Mouse (Mus musculus) neural tube, embryonic 11.5 days (tissue): ENCODE data around the gene Nop2. TPM values are rescaled to one million over a fixed set of nuclear protein-coding genes. Genes with fewer than 3 reads are reported as not detected.

Source experiments
- ATAC-seq: fragments of 200-750 bp; cut with Nextera tagmentation; 2 replicates; pipeline ENCODE4 v1.8.0; 2017; ENCODE audit warnings: moderate number of reproducible peaks, mild to moderate bottlenecking, moderate TSS enrichment, moderate library complexity; ENCODE audit not compliant: insufficient read depth, low FRiP score, low TSS enrichment
- DNase-seq: peaks from one replicate; pipeline ENCODE4 v3.0.0-alpha.2; 2015; ENCODE audit warnings: low spot score
- H3K27ac ChIP-seq: fragments of 300-500 bp; sonication (generic); 2 replicates; pipeline ENCODE4 v1.5.1; 2014; ENCODE audit warnings: low read depth, mild to moderate bottlenecking, low read length
- H3K27me3 ChIP-seq: fragments of 300-500 bp; sonication (generic); 2 replicates; pipeline ENCODE4 v1.6.1; 2014; ENCODE audit warnings: mild to moderate bottlenecking, low read length, mixed read lengths; ENCODE audit not compliant: control insufficient read depth, insufficient read depth
- H3K36me3 ChIP-seq: fragments of 300-500 bp; sonication (generic); 2 replicates; pipeline ENCODE4 v1.6.1; 2014; ENCODE audit warnings: mild to moderate bottlenecking, low read length, moderate library complexity, mixed read lengths; ENCODE audit not compliant: control insufficient read depth, insufficient read depth
- H3K4me1 ChIP-seq: fragments of 300-500 bp; sonication (generic); 2 replicates; pipeline ENCODE4 v1.6.1; 2014; ENCODE audit warnings: low read length, mixed read lengths; ENCODE audit not compliant: control insufficient read depth, insufficient read depth
- H3K4me2 ChIP-seq: fragments of 300-500 bp; sonication (generic); 2 replicates; pipeline ENCODE4 v1.6.1; 2014; ENCODE audit warnings: low read depth, mild to moderate bottlenecking, moderate library complexity
- H3K4me3 ChIP-seq: fragments of 300-500 bp; sonication (generic); 2 replicates; pipeline ENCODE4 v1.5.1; 2014; ENCODE audit warnings: low read depth, low read length
- H3K9ac ChIP-seq: fragments of 300-500 bp; sonication (generic); 2 replicates; pipeline ENCODE4 v1.6.1; 2014; ENCODE audit warnings: mild to moderate bottlenecking, low read length
- H3K9me3 ChIP-seq: fragments of 300-500 bp; sonication (generic); 2 replicates; pipeline ENCODE4 v1.6.1; 2016; ENCODE audit warnings: low read length; ENCODE audit not compliant: control insufficient read depth
- WGBS: fragments of 180-500 bp; shearing (Covaris S2); extraction: QIAGEN DNeasy Blood & Tissue Kit; methylation state at CpG from one replicate; pipeline ENCODE4 v1.1.7; 2014; 5-methylcytosine and 5-hydroxymethylcytosine counted together
- polyA plus RNA-seq: library from polyadenylated mRNA; unstranded; fragments of >200 nt; fragmentation: Nextera tagmentation; extraction: Ambion mirVana; gene quantifications from 2 replicates; pipeline ENCODE4 v1.2.1, GENCODE M21; 2014

Gene Nop2
- polyA plus RNA-seq, 1 experiment from 2014 or later: 63.4 TPM

GRCm38 (mm10) chr6:125092372-125092771 lies 39.3 kb upstream of the Nop2 start:
- Histone ChIP-seq H3K27me3 (no peaks in the 10 kb centered on the region), H3K9ac (no peak overlapping the region), H3K9me3 (no peaks in the 10 kb centered on the region), H3K4me1 (peaks cover 18% of the 10 kb centered on the region), H3K4me3 (no peak overlapping the region), H3K4me2 (no peak overlapping the region), H3K27ac (no peak overlapping the region), H3K36me3 (no peaks in the 10 kb centered on the region)
- ATAC-seq: no peak
- 91% methylated on average over 5 of the region's 5 CpGs for WGBS
- DNase-seq: no peak

GRCm38 (mm10) chr6:125094843-125095242 lies 36.9 kb upstream of the Nop2 start:
- no peaks in the 10 kb centered on the region for H3K36me3 ChIP-seq
- DNase-seq: no peak
- H3K4me1 ChIP-seq: peaks cover 36% of the 10 kb centered on the region
- no peaks in the 10 kb centered on the region for H3K27me3 ChIP-seq
- H3K4me3 ChIP-seq: no peak overlapping the region
- no peak; the same call in 1 of the 2 replicates for ATAC-seq
- 66% methylated on average over 3 of the region's 3 CpGs for WGBS
- no peaks in the 10 kb centered on the region for H3K9me3 ChIP-seq
- no peak overlapping the region for H3K9ac ChIP-seq
- H3K4me2 ChIP-seq: no peak overlapping the region; the same call in 1 of the 2 replicates
- no peak overlapping the region for H3K27ac ChIP-seq

DNA sequence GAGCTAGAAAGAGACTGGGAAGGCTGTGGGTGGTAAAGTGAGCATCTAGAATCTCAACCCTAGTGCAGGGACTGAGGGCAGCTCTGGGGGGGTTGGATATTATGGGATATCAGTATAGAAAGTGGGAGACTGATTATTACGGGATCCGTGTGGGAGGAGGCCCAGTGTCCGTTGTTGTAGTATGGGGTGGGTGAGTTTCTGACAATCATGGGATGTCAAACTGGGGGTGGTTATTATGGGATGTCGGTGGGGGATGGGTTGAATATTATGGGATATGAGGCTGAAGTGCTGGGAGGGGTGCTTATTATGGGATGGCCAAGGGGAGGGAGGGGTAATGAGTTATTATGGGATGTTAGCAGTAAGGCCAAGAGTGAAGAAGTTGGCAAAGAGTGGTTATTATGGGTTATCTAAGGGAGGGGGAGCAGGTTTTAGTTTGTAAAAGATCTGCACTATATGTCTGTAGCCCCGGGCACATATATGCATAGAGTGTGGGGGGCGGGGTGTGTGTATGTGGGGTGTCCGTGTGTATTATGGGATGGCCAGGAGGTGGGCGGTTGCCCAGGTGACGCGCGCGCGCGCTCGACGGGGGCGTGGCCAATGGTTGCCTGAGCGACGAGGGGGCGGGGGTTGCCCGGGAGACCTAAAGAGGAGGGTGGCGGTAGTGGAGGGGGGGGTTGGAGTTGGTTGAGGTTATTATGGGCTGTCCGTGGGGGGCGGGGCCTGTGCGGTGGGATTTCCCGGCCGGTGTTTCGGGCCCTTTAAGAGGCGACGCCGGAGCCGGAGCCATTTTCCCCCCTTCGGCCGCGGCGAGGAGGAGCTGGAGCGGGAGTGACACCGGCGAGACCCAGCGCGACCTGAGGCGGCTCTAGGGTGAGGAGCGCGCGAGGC lies 36.1 kb upstream of the Nop2 start, which contains the start of gene Chd4:
Chd4 (plus strand) TSS at position 591 of the 888 bp plus-strand sequence.
- H3K9ac ChIP-seq: peak within 1 kb of the TSS; percentile 83
- DNase-seq: peak; percentile 92
- peak within 1 kb of the TSS; percentile 65 for H3K4me2 ChIP-seq
- H3K36me3 ChIP-seq: peaks cover under 1% of the 10 kb centered on the region; the same call in 1 of the 2 replicates
- ATAC-seq: peak; percentile 75
- WGBS: 3% methylated on average over 35 of the region's 45 CpGs
- H3K27me3 ChIP-seq: no peaks in the 10 kb centered on the region
- peaks cover 31% of the 10 kb centered on the region for H3K4me1 ChIP-seq
- peak within 1 kb of the TSS; percentile 95 for H3K4me3 ChIP-seq
- no peaks in the 10 kb centered on the region for H3K9me3 ChIP-seq
- H3K27ac ChIP-seq: peak within 1 kb of the TSS; percentile 95

DNA sequence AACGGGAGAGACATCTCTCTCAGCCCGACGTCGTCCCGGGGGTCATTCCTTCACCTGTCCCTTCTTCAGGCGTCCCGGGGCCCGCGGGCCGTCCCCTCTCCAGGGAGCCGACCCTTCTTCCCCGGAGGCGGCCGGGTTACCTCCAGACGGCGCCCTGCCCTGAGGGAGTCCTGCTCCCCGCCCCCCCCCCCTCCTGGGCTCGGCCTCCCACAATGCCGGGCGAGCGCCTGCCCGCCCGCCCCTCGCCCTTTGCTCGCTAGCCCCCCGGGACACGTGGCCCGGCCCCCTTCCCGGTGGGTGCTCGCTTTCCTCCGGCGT lies 35.5 kb upstream of the Nop2 start:
- Histone ChIP-seq H3K4me2 (peak overlapping the region; percentile 65), H3K9ac (peak overlapping the region; percentile 83), H3K4me1 (peaks cover 27% of the 10 kb centered on the region), H3K27ac (peak overlapping the region; percentile 95), H3K9me3 (no peaks in the 10 kb centered on the region), H3K36me3 (peaks cover 6% of the 10 kb centered on the region), H3K27me3 (no peaks in the 10 kb centered on the region), H3K4me3 (peak overlapping the region; percentile 95)
- 1% methylated on average over 14 of the region's 32 CpGs for WGBS
- DNase-seq (no peak), ATAC-seq (no peak; the same call in 1 of the 2 replicates)

GRCm38 (mm10) chr6:125096597-125097345 lies 34.9 kb upstream of the Nop2 start:
- H3K9me3 ChIP-seq: no peaks in the 10 kb centered on the region
- H3K4me1 ChIP-seq: peaks cover 27% of the 10 kb centered on the region
- peak overlapping the region; percentile 65 for H3K4me2 ChIP-seq
- DNase-seq: peak; percentile 72
- peak overlapping the region; percentile 95 for H3K27ac ChIP-seq
- H3K4me3 ChIP-seq: peak overlapping the region; percentile 95
- 0% methylated on average over 29 of the region's 44 CpGs for WGBS
- peaks cover 11% of the 10 kb centered on the region for H3K36me3 ChIP-seq
- H3K9ac ChIP-seq: peak overlapping the region; percentile 83
- H3K27me3 ChIP-seq: no peaks in the 10 kb centered on the region
- peak; percentile 59 for ATAC-seq

DNA sequence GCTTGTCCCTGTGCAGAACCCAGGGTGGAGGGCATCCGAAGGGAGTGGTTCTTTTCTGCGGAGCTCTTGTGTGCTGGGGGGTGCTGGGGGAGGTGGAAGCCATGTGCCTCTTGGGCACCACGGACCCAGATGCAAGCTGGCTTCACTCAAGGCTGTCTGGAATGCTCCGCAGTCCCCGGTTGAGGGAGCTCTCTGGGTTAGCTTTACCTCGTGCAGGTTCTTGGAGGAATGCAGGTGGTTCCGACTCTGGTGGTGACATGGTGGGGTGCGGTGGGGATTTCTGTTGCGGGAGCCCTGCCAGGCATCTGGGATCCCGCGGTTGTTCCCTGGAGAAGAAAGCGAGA lies 34.4 kb upstream of the Nop2 start:
- peaks cover 17% of the 10 kb centered on the region for H3K36me3 ChIP-seq
- H3K27ac ChIP-seq: peak overlapping the region; percentile 95; the same call in 1 of the 2 replicates
- H3K9me3 ChIP-seq: no peaks in the 10 kb centered on the region
- peak overlapping the region; percentile 65 for H3K4me2 ChIP-seq
- peaks cover 27% of the 10 kb centered on the region for H3K4me1 ChIP-seq
- H3K27me3 ChIP-seq: no peaks in the 10 kb centered on the region
- H3K4me3 ChIP-seq: peak overlapping the region; percentile 95
- WGBS: 2% methylated on average over 12 of the region's 12 CpGs
- ATAC-seq (no peak), DNase-seq (peak; percentile 28)
- peak overlapping the region; percentile 83 for H3K9ac ChIP-seq

DNA sequence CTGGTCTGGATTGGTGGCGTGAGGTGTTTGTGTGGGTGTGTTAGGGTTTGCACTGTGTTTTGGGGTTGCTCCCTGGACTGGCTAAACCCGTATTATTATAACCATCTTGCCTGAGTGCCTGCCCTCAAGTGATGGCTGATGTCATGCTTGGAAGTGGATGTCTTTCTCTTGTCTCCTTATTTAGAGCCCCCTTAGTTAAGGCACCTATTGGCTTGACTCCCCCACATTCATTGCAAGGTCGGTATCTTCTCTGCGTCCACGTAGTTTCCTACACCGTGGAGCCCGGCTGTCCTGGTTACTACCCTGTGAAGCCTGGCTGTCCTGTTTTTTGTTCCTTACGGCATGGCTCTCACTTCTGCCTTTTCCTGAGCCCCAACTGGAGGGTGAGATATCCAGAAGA lies 33.8 kb upstream of the Nop2 start:
- H3K4me1 ChIP-seq: peaks cover 27% of the 10 kb centered on the region
- H3K4me2 ChIP-seq: peak overlapping the region; percentile 65
- H3K9ac ChIP-seq: peak overlapping the region; percentile 83
- peak overlapping the region; percentile 95 for H3K4me3 ChIP-seq
- WGBS: 72% methylated on average over 8 of the region's 8 CpGs
- no peaks in the 10 kb centered on the region for H3K9me3 ChIP-seq
- ATAC-seq (no peak), DNase-seq (no peak)
- peaks cover 22% of the 10 kb centered on the region for H3K36me3 ChIP-seq
- H3K27me3 ChIP-seq: no peaks in the 10 kb centered on the region
- H3K27ac ChIP-seq: no peak overlapping the region

- Histone ChIP-seq H3K4me2 (peak overlapping the region; percentile 65), H3K9me3 (no peaks in the 10 kb centered on the region), H3K9ac (0 out of 2 replicates have a peak overlapping the region, but pooled peaks have one; percentile 1), H3K27ac (0 out of 2 replicates have a peak overlapping the region, but pooled peaks have one; percentile 15), H3K4me1 (peaks cover 27% of the 10 kb centered on the region), H3K36me3 (peaks cover 24% of the 10 kb centered on the region), H3K4me3 (peak overlapping the region; percentile 95), H3K27me3 (no peaks in the 10 kb centered on the region)
- 73% methylated on average over 3 of the region's 3 CpGs for WGBS
- ATAC-seq (no peak), DNase-seq (no peak)
Measured at GRCm38 (mm10) chr6:125098513-125098912, 33.2 kb upstream of the Nop2 start.
